Mouse (Mus musculus) CH12.LX (cell line): ENCODE measurements around the gene Nudt22.

ENCODE experiments used
- CTCF ChIP-seq, 2 experiments: IDR thresholded peaks in 1 of 2; conservative IDR thresholded peaks in 1 of 2; 2 replicates each; pipeline ENCODE4 v1.5.1; 2011 to 2012; ENCODE audit warnings: low read depth in 2 of 2, low read length in 2 of 2, improper control_type of control experiment in 1 of 2, inconsistent platforms in 1 of 2, mild to moderate bottlenecking in 1 of 2, moderate library complexity in 1 of 2
- E2F4 ChIP-seq: IDR thresholded peaks from 2 replicates; pipeline ENCODE4 v1.6.1; 2011; ENCODE audit warnings: low read depth, low read length, improper control_type of control experiment; ENCODE audit not compliant: insufficient replicate concordance
- ETS1 ChIP-seq: conservative IDR thresholded peaks from 2 replicates; pipeline ENCODE4 v1.6.1; 2012; ENCODE audit warnings: low read depth, mild to moderate bottlenecking, inconsistent platforms, low read length, improper control_type of control experiment, moderate library complexity
- HCFC1 ChIP-seq: IDR thresholded peaks from 2 replicates; pipeline ENCODE4 v1.6.1; 2012; ENCODE audit warnings: low read depth, mild to moderate bottlenecking, inconsistent platforms, low read length, improper control_type of control experiment
- MAX ChIP-seq: IDR thresholded peaks from 2 replicates; pipeline ENCODE4 v1.6.1; 2011; ENCODE audit warnings: low read length, improper control_type of control experiment
- NELFE ChIP-seq: IDR thresholded peaks from 2 replicates; pipeline ENCODE4 v1.6.1; 2011; ENCODE audit warnings: low read depth, low read length, improper control_type of control experiment
- RAD21 ChIP-seq: IDR thresholded peaks from 2 replicates; pipeline ENCODE4 v1.6.1; 2011; ENCODE audit warnings: low read depth, mild to moderate bottlenecking, low read length, improper control_type of control experiment, moderate library complexity
- RCOR1 ChIP-seq: conservative IDR thresholded peaks from 2 replicates; pipeline ENCODE4 v1.6.1; 2012; ENCODE audit warnings: low read depth, mild to moderate bottlenecking, inconsistent platforms, low read length, improper control_type of control experiment

DNA sequence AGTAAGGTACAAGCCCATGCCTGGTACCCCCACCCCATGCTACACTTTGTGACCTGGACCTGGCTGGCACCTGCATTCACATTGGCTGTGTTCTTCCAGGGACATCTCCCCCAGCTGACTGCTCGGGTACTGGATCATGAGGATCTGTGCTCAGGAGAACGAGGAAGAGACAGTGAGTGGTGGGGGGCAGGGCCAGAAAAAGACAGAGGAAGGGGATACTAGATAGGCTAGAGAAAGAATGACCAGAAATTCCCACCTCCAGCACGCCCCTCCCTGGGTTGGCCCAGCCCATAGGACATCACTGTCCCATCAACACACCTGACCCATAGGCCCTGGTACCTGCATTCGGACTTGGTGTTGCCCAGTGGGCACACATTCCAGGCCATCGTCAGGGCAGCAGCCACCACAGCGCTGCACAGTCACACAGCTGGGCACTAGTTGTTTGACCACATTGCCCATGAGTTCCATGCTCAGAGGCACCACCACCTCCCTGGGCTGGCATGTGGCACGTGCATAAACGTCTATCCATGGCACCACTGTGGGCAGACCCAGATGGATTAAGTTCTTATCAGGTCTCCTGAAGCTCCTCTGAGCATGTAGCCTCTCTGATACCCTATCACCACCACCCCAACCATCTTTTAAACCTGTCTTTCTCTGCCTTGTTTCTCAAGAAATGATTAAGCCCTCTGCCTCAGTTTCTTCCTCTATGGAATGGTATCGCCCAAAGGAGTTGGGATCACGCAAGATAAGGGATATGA is 9.8 kb downstream of the Nudt22 start:
- no peak for TF ChIP-seq RAD21
- TF ChIP-seq ETS1 = no peak
- no peak for TF ChIP-seq CTCF (conservative IDR thresholded peaks at IDR 0.05 in 1 of 2, IDR thresholded peaks at IDR 0.05 in 1 of 2; ENCODE audit: low read depth in 2 of 2, low read length in 2 of 2)
- no peak for TF ChIP-seq MAX
- TF ChIP-seq RCOR1 = no peak
- no peak for TF ChIP-seq E2F4
- TF ChIP-seq HCFC1 = no peak
- TF ChIP-seq NELFE = no peak
